Mouse (Mus musculus): Measurements from ENCODE around the gene Hint1.
A peak's percentile ranks its signal among the peaks of the same experiment; 100 is the strongest.

Hint1 gene

GRCm38 (mm10) chr11:54861471-54862420, 4.4 kb upstream of the Hint1 start:
- no peak for DNase-seq

- DNase-seq, result peak; percentile 69
Observed at GRCm38 (mm10) chr11:54862621-54863520, 3.3 kb upstream of the Hint1 start.

GRCm38 (mm10) chr11:54865330-54866085, 675 bp upstream of the Hint1 start:
- no peak for DNase-seq

DNA sequence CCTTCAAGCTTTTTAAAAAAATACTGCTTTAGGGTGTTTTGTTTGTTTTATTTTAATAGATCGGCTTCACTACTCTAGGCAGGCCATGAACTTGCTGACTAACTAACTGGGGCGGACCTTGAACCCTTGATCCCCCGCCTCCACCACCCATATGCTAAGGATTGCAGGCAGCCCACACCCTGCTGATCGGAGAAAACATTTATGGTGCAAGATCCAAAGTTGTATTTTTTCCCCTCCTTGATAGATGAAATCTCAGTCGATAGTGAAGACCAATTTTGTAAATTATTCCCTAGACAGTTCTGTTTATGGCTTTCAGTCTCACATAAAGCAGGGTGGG, 834 bp downstream of the Hint1 start:
- DNase-seq, result no peak

- no peak for DNase-seq
Observed at GRCm38 (mm10) chr11:54867903-54868434, 1.8 kb downstream of the Hint1 start.

DNA sequence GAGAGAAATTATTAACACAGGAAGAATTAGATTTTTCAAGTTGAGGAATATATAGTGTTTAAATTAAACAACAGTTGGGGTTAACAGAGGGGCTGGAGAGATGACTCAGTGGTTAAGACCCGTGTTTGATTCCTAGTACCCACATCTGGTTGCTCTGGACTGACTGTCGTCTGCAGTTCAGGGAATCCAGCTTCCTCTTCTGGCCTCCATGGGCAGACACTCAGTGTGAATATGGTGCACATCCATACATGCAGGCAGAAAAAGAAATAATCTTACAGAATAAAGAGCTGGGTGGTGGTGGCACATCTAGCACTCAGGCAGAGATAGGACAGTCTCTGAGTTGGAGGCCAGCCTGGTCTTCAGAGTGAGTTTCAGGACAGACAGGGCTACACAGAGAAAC, 2.3 kb downstream of the Hint1 start:
- no peak for DNase-seq

DNA sequence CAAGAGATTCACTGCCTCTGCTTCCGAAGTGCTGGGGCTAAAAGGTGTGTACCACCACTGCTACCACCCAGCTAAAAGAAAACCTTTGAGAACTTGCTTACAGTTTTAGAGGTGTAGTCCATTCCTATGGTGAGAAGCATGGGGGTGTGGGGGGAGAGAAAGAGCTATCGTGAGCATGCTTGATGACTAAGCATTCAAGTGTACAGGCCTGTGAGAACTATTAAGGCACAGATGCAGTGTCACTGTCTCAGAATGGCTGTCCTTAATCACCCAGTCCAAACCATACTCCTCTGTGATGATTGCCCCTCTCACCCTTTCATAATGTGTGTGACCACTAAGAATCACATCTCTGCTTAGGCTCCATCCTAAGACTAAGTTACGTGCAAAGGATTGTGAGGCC, 3.1 kb downstream of the Hint1 start:
- no peak for DNase-seq

DNA sequence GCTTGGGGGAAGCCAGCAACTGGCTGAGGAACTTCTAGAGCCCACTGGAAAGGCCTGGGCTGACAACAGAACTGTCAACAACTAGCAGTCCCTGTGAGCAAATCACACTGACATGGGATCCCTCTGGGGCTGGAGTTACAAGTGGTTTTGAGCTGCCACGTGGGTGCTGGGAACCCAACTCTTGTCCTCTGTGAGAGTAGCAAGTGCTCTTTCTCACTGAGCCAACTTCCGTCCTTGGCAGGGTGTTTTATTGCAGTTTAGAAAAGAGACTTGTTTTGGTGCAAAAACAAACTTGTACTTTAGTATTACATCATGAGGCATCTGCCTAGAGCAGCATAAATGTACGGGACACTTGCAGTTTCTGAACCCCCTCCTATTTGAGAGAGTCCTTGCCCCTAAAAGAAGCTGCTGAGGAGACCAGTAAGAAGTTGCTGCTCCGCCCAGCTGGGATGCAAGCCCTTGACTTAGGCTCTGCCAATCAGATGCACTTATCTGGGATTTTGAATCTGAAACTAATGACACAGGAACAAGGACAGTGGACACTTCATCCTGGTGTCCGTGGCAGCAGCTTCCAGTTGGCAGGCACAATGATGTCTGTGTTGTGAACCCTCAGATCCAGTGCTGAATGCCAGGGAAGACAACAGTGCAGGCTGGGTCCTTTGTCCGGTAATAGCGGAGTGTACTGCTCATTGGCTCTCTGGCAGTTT, 5.8 kb downstream of the Hint1 start:
- DNase-seq, result no peak

DNA sequence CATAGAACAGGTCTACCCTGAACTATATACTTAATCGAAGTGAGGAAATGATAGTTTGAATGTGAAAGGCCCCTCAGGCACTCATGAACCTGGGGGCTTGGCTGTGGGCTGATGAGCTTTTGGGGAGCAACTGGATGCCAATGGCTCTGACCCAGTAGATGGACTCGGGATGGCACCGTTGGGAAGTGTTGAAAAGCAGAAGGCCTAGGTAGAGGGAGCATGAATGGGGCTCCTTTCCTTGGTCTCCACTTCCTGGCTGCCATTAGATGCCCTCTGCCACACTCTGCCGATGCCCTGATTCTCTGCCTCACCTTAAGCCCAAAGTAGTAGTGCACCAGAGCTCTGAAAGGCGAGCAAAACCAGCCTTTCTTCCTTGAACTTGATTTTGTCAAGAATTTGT, 9.8 kb downstream of the Hint1 start:
- no peak for DNase-seq

GRCm38 (mm10) chr11:54878893-54879292, 12.7 kb downstream of the Hint1 start:
- DNase-seq, result no peak

DNA sequence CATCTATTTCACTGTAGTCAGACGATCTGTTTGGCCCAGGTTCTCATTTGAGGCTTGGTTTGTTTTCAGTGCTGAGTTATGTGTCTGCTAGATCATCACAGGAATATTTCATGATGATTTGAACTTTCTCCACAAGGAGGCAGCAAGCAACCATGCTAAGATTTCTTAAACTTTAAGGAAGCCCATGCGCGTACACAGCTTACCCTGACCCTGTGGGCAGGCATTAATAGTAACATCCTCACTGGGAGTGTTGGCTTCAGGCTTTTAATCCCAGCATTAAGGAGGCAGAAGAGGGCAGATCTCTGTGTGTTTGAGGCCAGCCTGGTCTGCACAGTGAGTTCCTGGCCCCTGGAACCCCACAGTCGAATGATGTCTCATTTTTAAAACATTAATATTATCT, 13.3 kb downstream of the Hint1 start:
- DNase-seq, result peak; percentile 58

DNA sequence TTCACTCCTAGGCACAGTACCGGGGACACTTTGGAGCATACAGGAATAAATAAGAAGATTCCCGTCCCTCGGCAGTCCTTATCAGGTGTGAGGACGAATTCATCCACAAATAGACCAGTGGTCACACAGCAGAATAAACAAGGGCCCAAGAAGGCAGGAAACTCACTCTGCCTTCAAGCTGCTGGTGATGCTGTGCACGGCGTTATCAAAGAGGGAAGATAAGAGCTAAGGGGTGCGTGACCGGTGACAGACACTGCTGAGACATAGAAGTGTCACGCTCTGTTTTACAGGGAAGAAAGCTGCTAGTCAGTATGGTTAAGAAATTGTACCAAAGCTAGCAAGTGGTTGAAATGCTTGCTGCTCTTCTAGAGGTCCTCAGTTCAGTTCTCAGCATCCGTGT, 13.7 kb downstream of the Hint1 start:
- DNase-seq, result peak; percentile 18

DNA sequence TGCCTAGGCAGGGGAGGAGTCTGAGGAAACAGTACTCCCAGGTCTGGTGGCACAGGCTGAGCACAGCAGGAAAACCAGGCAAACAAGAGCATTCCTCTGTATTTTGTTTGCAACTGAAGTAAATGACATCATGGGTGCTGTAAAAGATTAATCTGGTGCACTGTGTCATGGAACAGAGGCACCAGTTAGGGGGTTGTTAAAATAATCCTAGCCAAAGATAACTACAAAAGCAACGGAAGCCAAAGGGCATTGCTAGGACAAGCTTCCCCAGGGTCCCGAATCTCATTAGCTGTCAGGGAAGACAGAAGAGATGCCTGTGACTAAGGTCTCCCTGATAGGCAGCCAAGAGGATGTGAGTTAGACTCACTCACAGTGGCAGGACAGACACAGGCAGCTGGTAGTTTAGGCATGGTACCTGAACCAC, 14.9 kb downstream of the Hint1 start:
- peak; percentile 77 for DNase-seq

DNA sequence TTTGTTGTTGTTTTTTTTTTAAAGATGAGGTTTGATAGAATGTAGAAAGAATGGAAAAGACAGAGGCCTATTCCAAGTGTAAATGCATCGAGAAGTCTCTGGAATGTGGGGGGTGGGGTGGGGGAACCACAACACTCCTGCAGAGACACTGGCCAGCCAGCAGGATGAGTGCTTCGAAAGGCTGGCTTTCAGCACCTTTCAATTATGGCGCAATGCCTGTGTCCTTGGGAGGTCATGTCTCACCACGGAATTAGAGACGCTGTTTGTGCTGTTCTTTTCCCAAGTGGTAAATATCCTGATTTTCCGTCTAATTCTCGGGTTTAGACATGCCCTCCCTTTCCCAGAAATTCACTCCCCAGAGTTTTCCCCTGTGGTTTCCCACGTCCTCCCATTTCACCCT, 16.5 kb downstream of the Hint1 start:
- DNase-seq, result peak; percentile 56

GRCm38 (mm10) chr11:54884197-54884828, 18.1 kb downstream of the Hint1 start:
- peak; percentile 24 for DNase-seq

GRCm38 (mm10) chr11:54884937-54885336, 18.8 kb downstream of the Hint1 start:
- peak; percentile 82 for DNase-seq

DNA sequence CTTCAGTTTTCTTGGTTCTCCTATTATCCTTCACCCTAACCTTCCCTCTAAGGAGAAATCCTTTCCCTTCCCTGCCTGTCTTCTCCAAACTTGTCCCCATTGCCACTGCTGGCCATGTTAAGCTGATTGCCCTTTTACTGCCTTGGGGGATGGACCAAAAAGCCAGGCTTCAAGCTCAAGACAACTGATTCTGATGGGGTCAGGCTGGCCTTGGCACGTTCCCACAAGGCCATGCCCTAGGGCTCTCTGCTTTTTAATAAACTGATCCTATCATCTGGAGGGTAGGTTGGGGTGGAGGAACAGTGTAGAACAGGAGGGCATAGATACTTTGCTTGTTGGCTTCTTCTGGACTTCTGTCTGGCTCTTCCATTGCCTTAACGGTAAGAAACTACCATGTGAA, 19.2 kb downstream of the Hint1 start:
- DNase-seq, result peak; percentile 35

DNA sequence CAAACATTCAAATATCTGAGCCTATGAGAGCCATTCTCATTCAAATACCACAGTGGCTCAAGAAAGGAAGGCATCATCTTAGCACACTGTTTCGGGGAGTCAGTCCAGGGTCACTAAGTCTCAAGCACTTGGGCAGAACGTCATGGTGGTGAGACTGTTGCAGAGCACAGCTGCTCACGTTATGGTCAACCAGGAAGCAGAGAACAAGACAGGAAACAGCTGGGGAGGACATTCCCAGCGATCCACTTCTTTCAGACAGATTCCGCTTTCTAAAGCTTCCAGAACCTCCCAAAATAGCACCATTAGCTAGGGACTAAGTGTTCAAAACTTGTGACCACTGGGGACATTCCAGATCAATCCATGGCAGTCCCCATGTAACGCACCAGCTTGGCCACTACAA, 21.7 kb downstream of the Hint1 start:
- peak; percentile 13 for DNase-seq

DNA sequence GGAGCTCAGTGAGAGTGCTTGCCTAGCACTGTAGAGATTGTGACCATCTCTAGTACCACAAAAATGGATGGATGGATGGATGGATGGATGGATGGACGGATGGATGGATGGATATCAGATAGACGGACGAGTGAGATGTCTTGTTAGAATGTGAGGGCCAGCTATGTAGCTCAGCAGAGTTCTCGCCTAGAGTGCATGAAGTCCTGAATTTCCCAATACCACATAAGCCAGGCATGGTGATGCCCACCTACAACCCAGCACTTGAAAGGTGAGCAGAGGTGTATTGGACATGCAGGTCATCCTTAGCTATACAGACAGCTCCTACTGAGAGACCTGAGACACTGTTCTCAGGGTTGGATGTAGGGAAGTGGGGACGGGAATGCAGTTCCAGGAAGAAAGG, 25.2 kb downstream of the Hint1 start:
- DNase-seq, result no peak

- peak; percentile 37 for DNase-seq
Observed at GRCm38 (mm10) chr11:54892091-54892490, 25.9 kb downstream of the Hint1 start.

DNA sequence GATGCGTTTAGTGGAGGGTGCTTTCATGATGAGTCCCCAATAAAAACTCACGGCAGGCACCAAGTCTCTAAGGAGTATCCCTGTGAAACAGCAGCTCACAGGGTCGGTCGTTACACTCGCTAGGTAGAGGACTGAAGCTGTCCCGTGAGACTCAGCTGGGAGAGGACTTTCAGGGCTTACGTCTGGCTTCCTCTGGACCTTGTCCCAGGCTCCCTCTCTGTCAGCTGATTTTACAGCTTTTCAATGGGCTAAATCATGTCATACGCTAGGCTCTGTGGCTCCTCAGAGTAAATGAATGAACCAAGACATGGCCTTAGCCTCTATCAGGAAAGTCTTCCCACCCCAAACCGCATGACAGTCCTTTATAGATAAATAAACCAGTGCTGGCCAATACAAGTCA, 28.4 kb downstream of the Hint1 start:
- peak; percentile 66 for DNase-seq

- peak; percentile 75 for DNase-seq
Observed at GRCm38 (mm10) chr11:54896646-54897045, 30.5 kb downstream of the Hint1 start.
